Mouse (Mus musculus): Measurements from ENCODE around the gene Ccdc83.
"Not testable (repeated sequence)": the region's sequence is repeated elsewhere in the genome, so short reads cannot be mapped to it uniquely, and the experiment has no call there.

The Ccdc83 gene

DNA sequence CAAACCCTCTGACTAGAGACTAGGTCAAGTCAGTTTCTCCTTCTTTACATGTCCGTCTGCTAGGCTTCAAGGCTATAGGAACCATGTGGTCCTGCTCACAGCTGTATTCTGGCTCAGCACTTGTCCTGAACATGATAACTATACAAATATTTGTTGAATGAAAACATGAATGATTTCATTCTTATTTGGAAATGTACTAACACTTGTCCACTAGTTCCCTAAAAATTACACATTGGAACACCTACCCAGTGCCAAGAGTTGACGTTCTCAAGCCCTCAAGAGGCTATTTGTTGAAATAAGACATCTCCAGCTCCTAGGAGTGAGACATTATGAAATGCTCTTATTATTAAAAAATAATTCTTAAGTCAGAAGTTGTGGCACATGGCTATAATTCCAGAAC, 6.9 kb downstream of the Ccdc83 start:
- no peak for DNase-seq

DNA sequence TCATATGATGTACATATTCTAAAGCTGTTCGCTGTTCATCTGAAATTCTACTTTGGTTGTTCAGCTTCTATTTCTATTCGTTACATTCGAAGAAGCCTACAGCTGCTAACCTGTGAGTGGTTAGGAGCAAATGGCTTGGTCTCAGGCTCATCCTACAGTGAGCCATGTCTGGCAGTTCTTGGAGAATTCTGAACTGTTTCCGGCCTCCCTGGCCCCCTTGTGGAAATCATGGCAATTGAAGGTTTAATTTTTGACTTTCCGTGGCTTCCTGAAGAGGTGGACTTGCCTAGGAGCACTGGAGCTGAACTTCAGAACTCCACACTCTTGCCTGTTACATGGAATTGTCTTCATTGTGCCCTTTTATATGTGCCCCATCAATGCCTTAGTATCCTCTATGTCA, 12.6 kb downstream of the Ccdc83 start:
- DNase-seq, result no peak

- DNase-seq, result no peak
Observed at GRCm38 (mm10) chr7:90243643-90244042, 21.9 kb downstream of the Ccdc83 start.

- no peak for DNase-seq
Observed at GRCm38 (mm10) chr7:90243151-90243550, 22.4 kb downstream of the Ccdc83 start.

DNA sequence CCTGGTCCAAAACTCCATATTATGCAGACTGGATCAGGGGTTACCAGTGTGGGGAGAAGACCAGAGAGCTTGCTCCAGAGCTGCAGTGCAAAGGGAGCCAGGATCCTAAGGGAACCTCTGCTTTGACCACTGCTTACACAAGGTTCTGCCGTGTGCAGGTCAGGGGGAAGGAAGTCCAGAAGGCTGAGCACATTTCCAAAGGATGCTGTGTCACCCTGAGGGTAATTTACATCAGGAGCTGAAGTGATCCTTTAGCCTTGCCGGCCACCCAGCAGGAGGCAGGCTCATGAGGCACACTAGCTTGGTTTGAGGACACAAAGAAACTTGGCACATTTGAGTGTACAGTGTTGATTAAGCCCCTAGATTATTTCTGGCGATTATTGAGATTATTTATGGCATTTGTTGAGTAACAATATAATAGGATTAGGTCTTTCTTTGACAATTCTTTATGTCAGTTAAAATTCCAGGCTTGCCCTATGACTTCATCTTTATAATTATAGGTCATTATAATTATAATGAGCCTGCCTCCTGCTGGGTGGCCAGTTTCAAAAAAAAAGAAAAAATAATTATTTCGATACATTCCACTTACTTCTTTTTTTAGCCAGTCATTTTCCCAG, 29.2 kb downstream of the Ccdc83 start:
- DNase-seq, result no peak

DNA sequence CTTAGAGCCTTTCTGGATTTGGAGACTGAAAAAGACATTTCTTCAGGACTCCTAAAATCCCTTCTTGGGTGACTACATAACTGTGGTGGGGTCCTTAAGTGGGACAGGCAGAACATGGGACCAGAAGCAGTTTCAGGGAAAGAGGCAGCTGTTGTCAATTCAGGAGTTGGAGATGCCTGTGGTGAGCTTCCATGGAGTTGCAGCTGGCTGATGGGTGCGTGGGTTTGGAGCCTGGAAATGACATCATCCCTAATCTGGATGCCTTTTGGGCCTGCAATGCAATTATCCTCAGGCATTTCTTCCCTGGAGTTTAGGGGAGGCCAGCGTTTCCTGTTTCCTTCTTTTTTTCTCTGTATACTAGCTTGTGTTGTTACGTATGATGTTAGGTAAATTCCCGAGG, 31.7 kb downstream of the Ccdc83 start:
- DNase-seq, result no peak

GRCm38 (mm10) chr7:90231431-90231830, 34.1 kb downstream of the Ccdc83 start:
- no peak for DNase-seq

DNA sequence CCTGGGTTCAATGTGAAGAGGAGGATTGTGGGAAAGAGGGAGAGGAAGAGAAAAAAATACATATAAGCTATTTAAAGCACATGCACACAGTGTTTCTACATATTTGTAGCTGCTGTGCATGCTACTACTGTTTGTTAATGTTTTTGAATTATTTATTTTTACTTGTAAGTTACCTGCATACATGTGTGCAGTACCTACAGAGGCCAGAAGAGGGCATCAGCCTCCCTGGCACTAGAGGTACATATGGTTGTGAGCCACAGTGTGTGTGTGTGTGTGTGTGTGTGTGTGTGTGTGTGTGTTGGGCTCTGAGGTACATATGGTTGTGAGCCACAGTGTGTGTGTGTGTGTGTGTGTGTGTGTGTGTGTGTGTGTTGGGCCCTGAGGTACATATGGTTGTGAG, 36.7 kb downstream of the Ccdc83 start:
- not testable (repeated sequence) for DNase-seq

DNA sequence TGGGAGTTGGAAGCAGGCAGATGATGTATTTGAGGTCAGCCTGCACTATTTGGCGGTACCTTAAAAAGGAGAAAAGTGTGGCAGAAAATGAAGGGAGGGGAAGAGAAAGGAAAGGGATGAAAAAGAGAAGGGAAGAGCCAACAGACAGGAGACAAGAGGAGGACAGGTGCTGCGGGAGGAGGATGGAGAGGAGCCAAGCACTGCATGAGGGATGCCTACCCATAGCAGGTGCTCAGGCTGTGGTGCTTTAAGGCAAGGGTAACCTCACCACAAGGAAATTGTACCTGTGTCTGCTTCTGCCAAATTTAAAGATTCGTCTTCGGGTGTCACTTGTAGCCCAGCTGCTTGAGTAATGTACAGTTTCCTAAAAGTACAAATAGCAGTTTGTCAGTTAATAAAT, 37.5 kb downstream of the Ccdc83 start:
- DNase-seq, result no peak

DNA sequence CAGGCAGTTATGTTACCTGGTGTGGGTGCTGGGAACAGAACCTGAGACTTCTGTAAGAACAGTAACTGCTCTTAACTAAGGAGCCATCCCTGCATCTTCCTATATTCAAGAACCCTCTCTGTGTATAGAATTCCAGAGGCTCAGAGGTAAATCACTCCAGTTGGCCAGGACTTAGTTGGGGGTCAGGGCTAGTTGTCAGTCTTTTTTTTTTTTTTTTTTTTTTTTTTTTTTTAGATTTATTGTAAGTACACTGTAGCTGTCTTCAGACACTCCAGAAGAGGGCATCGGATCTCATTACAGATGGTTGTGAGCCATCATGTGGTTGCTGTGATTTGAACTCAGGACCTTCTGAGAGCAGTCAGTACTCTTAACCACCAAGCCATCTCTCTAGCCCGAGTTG, 44.1 kb downstream of the Ccdc83 start:
- no peak for DNase-seq

- no peak for DNase-seq
Observed at GRCm38 (mm10) chr7:90218122-90218521, 47.5 kb downstream of the Ccdc83 start.

- DNase-seq, result no peak
Observed at GRCm38 (mm10) chr7:90216511-90216910, 49.1 kb downstream of the Ccdc83 start.

- no peak for DNase-seq
Observed at GRCm38 (mm10) chr7:90210947-90211346, 54.6 kb downstream of the Ccdc83 start.

- DNase-seq, result no peak
Observed at GRCm38 (mm10) chr7:90210116-90210515, 55.5 kb downstream of the Ccdc83 start.

DNA sequence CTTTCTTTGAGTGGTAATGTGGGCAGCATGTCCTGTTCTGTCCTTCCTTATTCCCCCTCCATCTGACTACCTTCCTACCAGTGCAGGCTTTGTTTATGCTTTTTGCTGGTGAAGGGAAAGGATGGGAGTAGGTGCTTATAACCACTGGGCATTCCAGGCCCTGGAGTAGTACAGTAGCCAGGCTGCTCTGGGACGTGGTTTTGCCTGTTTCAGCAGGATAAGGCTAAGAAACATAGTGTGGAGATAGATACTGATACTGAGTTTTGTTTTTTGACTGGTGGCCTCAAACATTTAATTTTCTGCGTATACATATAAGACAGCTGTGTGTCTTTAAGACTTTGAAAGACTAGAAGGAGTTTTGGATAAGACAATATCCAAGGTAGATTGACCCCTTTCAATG, 61.7 kb downstream of the Ccdc83 start:
- no peak for DNase-seq

- DNase-seq, result no peak
Observed at GRCm38 (mm10) chr7:90201877-90202465, 63.6 kb downstream of the Ccdc83 start.

DNA sequence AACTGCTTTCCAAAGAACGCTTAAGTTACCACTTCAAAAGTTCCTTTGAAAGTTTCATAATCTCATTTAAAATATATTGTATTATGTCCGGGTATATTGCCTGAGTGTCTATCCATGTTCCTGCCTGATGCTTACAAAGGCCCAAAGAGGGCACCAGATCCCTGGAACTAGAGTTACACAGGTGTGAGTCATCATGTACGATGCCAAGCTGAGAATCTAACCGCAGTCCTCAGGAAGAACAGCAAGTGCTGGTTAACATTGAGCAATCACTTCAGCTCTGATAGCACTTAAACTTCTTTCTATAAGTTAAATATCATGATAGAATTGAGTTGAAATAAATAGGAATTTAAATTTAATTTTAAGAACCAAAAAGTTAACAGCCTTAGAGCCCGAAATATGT, 65.3 kb downstream of the Ccdc83 start:
- DNase-seq, result no peak

DNA sequence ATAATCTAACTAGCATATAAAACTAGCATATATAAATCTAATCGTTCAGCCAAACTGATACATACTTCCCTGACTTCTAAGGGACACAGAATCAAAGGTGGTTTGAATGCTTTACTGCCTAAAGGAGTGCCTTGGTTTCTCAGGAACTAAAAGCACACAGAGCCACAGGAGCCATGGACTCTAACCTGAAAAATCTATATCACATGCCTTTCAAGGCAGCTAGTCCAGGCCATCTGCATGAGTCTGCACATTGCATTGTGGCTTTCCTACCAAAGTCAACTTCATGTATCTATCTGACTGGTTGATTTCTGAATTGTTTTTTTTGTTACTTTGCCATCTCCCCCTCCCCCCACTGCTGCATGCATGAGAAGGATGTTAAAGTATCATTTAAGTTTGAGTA, 84.9 kb downstream of the Ccdc83 start:
- DNase-seq, result no peak

DNA sequence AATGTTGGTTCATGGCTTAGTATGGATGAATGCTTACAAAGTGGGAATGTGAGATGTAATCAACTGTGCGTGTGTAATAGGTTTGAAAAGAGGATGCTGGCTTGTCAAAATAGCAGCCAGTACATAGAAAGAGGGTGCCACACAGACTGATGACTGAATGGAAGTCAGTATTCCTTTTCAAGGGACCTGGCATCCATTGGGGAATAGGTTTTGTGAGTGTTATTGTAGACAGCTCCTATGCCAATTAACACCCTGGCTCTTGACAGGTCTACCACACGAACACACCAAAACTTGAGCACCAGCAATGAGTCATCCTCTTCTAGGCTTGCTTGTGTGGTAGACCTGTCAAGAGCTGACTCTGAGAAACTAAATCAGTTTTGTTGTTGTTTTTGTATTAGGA, 90.0 kb downstream of the Ccdc83 start:
- no peak for DNase-seq

All from cerebellum, adult 8-10 months (tissue).